Mouse (Mus musculus) lung, adult 2 months (tissue): Measurements from ENCODE around the gene Cpe. TPM values are rescaled to one million over a fixed set of nuclear protein-coding genes. Genes with fewer than 3 reads are reported as not detected.

ENCODE experiments used
- DNase-seq: peaks from one replicate; pipeline ENCODE4 v3.0.0; 2022
- H3K4me1 ChIP-seq: fragments of 200-500 bp; 2 replicates; pipeline ENCODE4 v1.6.1; 2011; ENCODE audit warnings: low read length; ENCODE audit not compliant: control insufficient read depth, insufficient read depth
- H3K4me3 ChIP-seq: fragments of 200-500 bp; replicated peaks from 2 replicates; pipeline ENCODE3; 2011; ENCODE audit warnings: low read depth, mild to moderate bottlenecking, control low read depth, low read length; ENCODE audit errors: extremely low read depth
- CTCF ChIP-seq: fragments of 200-500 bp; IDR thresholded peaks from 2 replicates; pipeline ENCODE4 v1.5.1; 2011; ENCODE audit warnings: mild to moderate bottlenecking, low read length, control low read depth; ENCODE audit not compliant: insufficient read depth
- POLR2A ChIP-seq: fragments of 200-500 bp; IDR thresholded peaks from 2 replicates; pipeline ENCODE4 v1.6.1; 2011; ENCODE audit warnings: low read depth, mild to moderate bottlenecking, control low read depth, low read length, borderline replicate concordance; ENCODE audit errors: extremely low read depth
- WGBS: fragments of 180-500 bp; shearing (Covaris S2); methylation state at CpG from one replicate; pipeline ENCODE4 v1.1.7; 2018; 5-methylcytosine and 5-hydroxymethylcytosine counted together
- polyA plus RNA-seq: library from polyadenylated mRNA; depleted of rRNA; stranded (reverse); fragments of >200 nt; gene quantifications from 2 replicates; pipeline ENCODE4 v1.2.3, GENCODE M21; 2012

Cpe gene
- polyA plus RNA-seq, 1 experiment, result 29.7 TPM

GRCm38 (mm10) chr8:64634901-64635300 is 58.0 kb downstream of the Cpe start:
- 66% methylated on average over 3 of the region's 3 CpGs for WGBS
- Histone ChIP-seq H3K4me3 (no peak overlapping the region), H3K4me1 (no peaks in the 10 kb centered on the region)
- no peak for DNase-seq
- TF ChIP-seq POLR2A (no peak), CTCF (no peak)

GRCm38 (mm10) chr8:64634131-64634865 is 58.6 kb downstream of the Cpe start:
- TF ChIP-seq CTCF, result no peak
- no peak for TF ChIP-seq POLR2A
- Histone ChIP-seq H3K4me1 (no peaks in the 10 kb centered on the region), H3K4me3 (no peak overlapping the region)
- WGBS, result 72% methylated on average over 8 of the region's 8 CpGs
- DNase-seq, result no peak

GRCm38 (mm10) chr8:64632169-64632568 is 60.7 kb downstream of the Cpe start:
- 83% methylated on average over 4 of the region's 4 CpGs for WGBS
- Histone ChIP-seq H3K4me3 (no peak overlapping the region), H3K4me1 (no peaks in the 10 kb centered on the region)
- TF ChIP-seq CTCF (no peak), POLR2A (no peak)
- no peak for DNase-seq

- TF ChIP-seq POLR2A, result no peak
- TF ChIP-seq CTCF, result no peak
Observed at GRCm38 (mm10) chr8:64631761-64632160, 61.1 kb downstream of the Cpe start.

GRCm38 (mm10) chr8:64629034-64629760 is 63.7 kb downstream of the Cpe start:
- TF ChIP-seq CTCF (no peak), POLR2A (no peak)
- WGBS, result 89% methylated on average over 6 of the region's 6 CpGs

More at GRCm38 (mm10) chr8:64631761-64632160, 61.1 kb downstream of the Cpe start:
- 77% methylated on average over 2 of the region's 2 CpGs for WGBS
- no peak for DNase-seq
- Histone ChIP-seq H3K4me1 (no peaks in the 10 kb centered on the region), H3K4me3 (no peak overlapping the region)

GRCm38 (mm10) chr8:64628039-64628438 is 64.8 kb downstream of the Cpe start:
- WGBS, result 71% methylated on average over 6 of the region's 6 CpGs
- no peak for TF ChIP-seq CTCF
- TF ChIP-seq POLR2A, result no peak
- DNase-seq, result no peak
- Histone ChIP-seq H3K4me1 (no peaks in the 10 kb centered on the region), H3K4me3 (no peak overlapping the region)

More at GRCm38 (mm10) chr8:64629034-64629760, 63.7 kb downstream of the Cpe start:
- Histone ChIP-seq H3K4me1 (no peaks in the 10 kb centered on the region), H3K4me3 (no peak overlapping the region)
- DNase-seq, result no peak

GRCm38 (mm10) chr8:64624603-64625037 is 68.2 kb downstream of the Cpe start:
- H3K4me3 ChIP-seq, result no peak overlapping the region
- H3K4me1 ChIP-seq, result no peaks in the 10 kb centered on the region
- DNase-seq, result no peak
- WGBS, result 75% methylated on average over 10 of the region's 10 CpGs
- TF ChIP-seq CTCF (no peak), POLR2A (no peak)

- Histone ChIP-seq H3K4me3 (no peak overlapping the region), H3K4me1 (no peaks in the 10 kb centered on the region)
- TF ChIP-seq POLR2A (no peak), CTCF (no peak)
- 43% methylated on average over 7 of the region's 7 CpGs for WGBS
- DNase-seq, result no peak
Observed at GRCm38 (mm10) chr8:64620365-64621150, 72.3 kb downstream of the Cpe start.

- DNase-seq, result no peak
- Histone ChIP-seq H3K4me3 (no peak overlapping the region), H3K4me1 (no peaks in the 10 kb centered on the region)
- WGBS, result 81% methylated on average over 8 of the region's 8 CpGs
- TF ChIP-seq CTCF, result no peak
- TF ChIP-seq POLR2A, result no peak
Observed at GRCm38 (mm10) chr8:64619661-64620060, 73.2 kb downstream of the Cpe start.
